Mouse (Mus musculus): ENCODE data around the gene Rita1. TPM values are rescaled to one million over a fixed set of nuclear protein-coding genes. Genes with fewer than 3 reads are reported as not detected.

Rita1 gene
- total and polyA plus RNA-seq, 3 experiments = 18.1 to 22.1 TPM; not detected in 1

DNA sequence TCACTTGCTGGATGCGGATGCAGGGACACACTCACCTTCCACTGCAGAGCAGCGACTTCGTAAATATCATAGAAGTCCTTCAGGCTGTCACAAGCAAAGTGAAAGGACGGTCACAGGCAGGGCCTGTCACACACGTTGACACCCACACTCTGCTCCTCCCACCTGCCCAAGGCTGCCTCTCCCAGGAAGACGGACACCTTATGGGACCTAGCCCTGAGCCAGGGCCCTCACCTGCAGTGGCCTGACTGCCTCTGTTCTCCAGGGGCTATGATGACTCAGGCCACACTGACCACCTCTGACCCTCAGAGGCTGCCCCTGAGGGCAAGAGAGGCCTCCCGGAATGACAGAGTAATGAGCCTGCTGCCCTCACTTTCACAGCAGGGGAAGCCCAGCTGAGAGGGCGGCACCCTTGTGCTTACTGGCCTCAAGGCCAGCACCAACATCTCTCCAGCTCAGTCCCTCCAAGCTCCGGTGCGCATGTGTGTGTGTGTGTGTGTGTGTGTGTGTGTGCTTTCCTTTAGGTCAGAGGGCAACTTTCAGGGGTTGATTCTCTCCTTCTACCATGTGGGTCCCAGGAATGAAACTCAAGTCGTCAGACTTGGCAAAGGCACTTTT is 64.0 kb downstream of the Rita1 start:
- no peaks in the 10 kb centered on the region for H3K79me2 ChIP-seq (ENCODE audit: control insufficient read depth, insufficient read depth, low read length, poor library complexity)
- no peak overlapping the region for H3K4me3 ChIP-seq (ENCODE audit: control insufficient read depth in 1 of 2, insufficient read depth in 1 of 2, low read depth in 2 of 2, low read length in 2 of 2)
- H3K36me3 ChIP-seq (ENCODE audit: control insufficient read depth in 1 of 2, insufficient read depth in 2 of 2, low read length in 2 of 2) = no peaks in the 10 kb centered on the region
- no peaks in the 10 kb centered on the region for H3K9me3 ChIP-seq (replicated peaks; ENCODE audit: insufficient read depth, low read length)
- no peak overlapping the region for H3K9ac ChIP-seq (ENCODE audit: control insufficient read depth, low read depth, low read length, poor library complexity, severe bottlenecking)
- no peaks in the 10 kb centered on the region for H3K27me3 ChIP-seq (ENCODE audit: control insufficient read depth in 1 of 2, insufficient read depth in 2 of 2, low read length in 2 of 2)
- no peak for TF ChIP-seq RAD21 (IDR thresholded peaks at IDR 0.05; ENCODE audit: low read depth, low read length)
- TF ChIP-seq MYC (IDR thresholded peaks at IDR 0.05; ENCODE audit: low read depth, low read length) = no peak
- TF ChIP-seq USF1 (IDR thresholded peaks at IDR 0.05; ENCODE audit: low read depth, low read length) = no peak
- no peak for TF ChIP-seq ELF1 (IDR thresholded peaks at IDR 0.05; ENCODE audit: low read depth, low read length)
- no peak for TF ChIP-seq KAT2A (conservative IDR thresholded peaks at IDR 0.05; ENCODE audit: low read depth, low read length)
- no peak for TF ChIP-seq POLR2A (IDR thresholded peaks at IDR 0.05; ENCODE audit: control insufficient read depth in 1 of 2, insufficient read depth in 1 of 2, low read depth in 1 of 2, low read length in 2 of 2, poor library complexity in 1 of 2)
- no peak for TF ChIP-seq TAL1 (IDR thresholded peaks at IDR 0.05; ENCODE audit: low read length)
- no peak for TF ChIP-seq TCF12 (IDR thresholded peaks at IDR 0.05; ENCODE audit: low read depth, low read length)
- no peak for TF ChIP-seq RCOR1 (IDR thresholded peaks at IDR 0.05; ENCODE audit: low read depth, low read length)
- no peak for TF ChIP-seq UBTF (IDR thresholded peaks at IDR 0.05; ENCODE audit: borderline replicate concordance, insufficient read depth, low read depth, low read length)
- no peak for TF ChIP-seq MEF2A (IDR thresholded peaks at IDR 0.05; ENCODE audit: extremely low read depth, insufficient replicate concordance, low read depth, low read length, poor library complexity, severe bottlenecking)
- TF ChIP-seq CTCF (IDR thresholded peaks at IDR 0.05 in 2 of 3, conservative IDR thresholded peaks at IDR 0.05 in 1 of 3; ENCODE audit: control insufficient read depth in 1 of 3, insufficient read depth in 1 of 3, low read depth in 2 of 3, low read length in 3 of 3, poor library complexity in 1 of 3, severe bottlenecking in 1 of 3) = no peak
- no peak for TF ChIP-seq ETS1 (IDR thresholded peaks at IDR 0.05; ENCODE audit: low read depth, low read length)
- no peak for TF ChIP-seq E2F4 (IDR thresholded peaks at IDR 0.05; ENCODE audit: borderline replicate concordance, low read depth, low read length)
- TF ChIP-seq MYB (IDR thresholded peaks at IDR 0.05; ENCODE audit: low read depth, low read length) = no peak
- no peak for TF ChIP-seq USF2 (IDR thresholded peaks at IDR 0.05; ENCODE audit: borderline replicate concordance in 1 of 2, insufficient read depth in 1 of 2, low read depth in 1 of 2, low read length in 2 of 2)
- TF ChIP-seq MAFK (IDR thresholded peaks at IDR 0.05; ENCODE audit: borderline replicate concordance, low read depth, low read length) = no peak
- no peak for TF ChIP-seq CHD1 (IDR thresholded peaks at IDR 0.05; ENCODE audit: low read depth, low read length)
- no peak for TF ChIP-seq NRF1 (IDR thresholded peaks at IDR 0.05; ENCODE audit: insufficient read depth, low read depth, low read length, poor library complexity, severe bottlenecking)
- no peak overlapping the region for H3K27ac ChIP-seq (ENCODE audit: control insufficient read depth, low read depth, low read length)
- DNase-seq (ENCODE audit: low read depth, low spot score) = no peak
- no peaks in the 10 kb centered on the region for H3K4me1 ChIP-seq (ENCODE audit: control insufficient read depth in 1 of 2, insufficient read depth in 2 of 2, low read length in 2 of 2)

Other genes with a start within 250 kb of the Rita1 start
- gene Lhx5, start 180.9 kb downstream of the Rita1 start, total RNA-seq (2012; rRNA removed) = not detected in 2 replicates
- gene Lhx5, start 180.9 kb downstream of the Rita1 start, polyA plus RNA-seq (2012; ENCODE audit: insufficient read depth in 1 of 2, insufficient read length in 2 of 2, low read depth in 1 of 2, low replicate concordance in 2 of 2, missing spikeins in 1 of 2) = not detected
- 8.2 and 12.1 TPM in 2 replicates for gene Sdsl, start 139.8 kb downstream of the Rita1 start, total RNA-seq (2012; rRNA removed)
- 10 to 100 TPM in 1 of 2 experiments, not detected in 1; 21.0 TPM for gene Sdsl, start 139.8 kb downstream of the Rita1 start, polyA plus RNA-seq (2012; ENCODE audit: insufficient read depth in 1 of 2, insufficient read length in 2 of 2, low read depth in 1 of 2, low replicate concordance in 2 of 2, missing spikeins in 1 of 2)
- not detected in 2 replicates for gene Sds, start 136.1 kb downstream of the Rita1 start, total RNA-seq (2012; rRNA removed)
- under 1 TPM in 1 of 2 experiments, not detected in 1; 0.17 TPM for gene Sds, start 136.1 kb downstream of the Rita1 start, polyA plus RNA-seq (2012; ENCODE audit: insufficient read depth in 1 of 2, insufficient read length in 2 of 2, low read depth in 1 of 2, low replicate concordance in 2 of 2, missing spikeins in 1 of 2)
- 9.2 and 10.1 TPM in 2 replicates for gene Plbd2, start 109.0 kb downstream of the Rita1 start, total RNA-seq (2012; rRNA removed)
- 10 to 100 TPM in 1 of 2 experiments, not detected in 1; 30.5 TPM for gene Plbd2, start 109.0 kb downstream of the Rita1 start, polyA plus RNA-seq (2012; ENCODE audit: insufficient read depth in 1 of 2, insufficient read length in 2 of 2, low read depth in 1 of 2, low replicate concordance in 2 of 2, missing spikeins in 1 of 2)
- 2.3 and 2.7 TPM in 2 replicates for gene Slc8b1, start 101.4 kb downstream of the Rita1 start, total RNA-seq (2012; rRNA removed)
- 1 to 10 TPM in 1 of 2 experiments, not detected in 1; 5.9 TPM for gene Slc8b1, start 101.4 kb downstream of the Rita1 start, polyA plus RNA-seq (2012; ENCODE audit: insufficient read depth in 1 of 2, insufficient read length in 2 of 2, low read depth in 1 of 2, low replicate concordance in 2 of 2, missing spikeins in 1 of 2)
- gene Tpcn1, start 23.9 kb downstream of the Rita1 start, total RNA-seq (2012; rRNA removed) = 11.0 and 11.3 TPM in 2 replicates
- gene Tpcn1, start 23.9 kb downstream of the Rita1 start, polyA plus RNA-seq (2012; ENCODE audit: insufficient read depth in 1 of 2, insufficient read length in 2 of 2, low read depth in 1 of 2, low replicate concordance in 2 of 2, missing spikeins in 1 of 2) = 10 to 100 TPM in 1 of 2 experiments, not detected in 1; 43.2 TPM
- 0.62 and 1.1 TPM in 2 replicates for gene Iqcd, start 23.6 kb downstream of the Rita1 start, total RNA-seq (2012; rRNA removed)
- 1 to 10 TPM in 1 of 2 experiments, not detected in 1; 2.2 TPM for gene Iqcd, start 23.6 kb downstream of the Rita1 start, polyA plus RNA-seq (2012; ENCODE audit: insufficient read depth in 1 of 2, insufficient read length in 2 of 2, low read depth in 1 of 2, low replicate concordance in 2 of 2, missing spikeins in 1 of 2)
- gene Ddx54, start 150 bp upstream of the Rita1 start, total RNA-seq (2012; rRNA removed) = 73.8 and 74.8 TPM in 2 replicates
- 10 to 100 TPM in 1 of 2 experiments, not detected in 1; 99.9 TPM for gene Ddx54, start 150 bp upstream of the Rita1 start, polyA plus RNA-seq (2012; ENCODE audit: insufficient read depth in 1 of 2, insufficient read length in 2 of 2, low read depth in 1 of 2, low replicate concordance in 2 of 2, missing spikeins in 1 of 2)
- not detected in 2 replicates for gene Cfap73, start 21.6 kb upstream of the Rita1 start, total RNA-seq (2012; rRNA removed)
- gene Cfap73, start 21.6 kb upstream of the Rita1 start, polyA plus RNA-seq (2012; ENCODE audit: insufficient read depth in 1 of 2, insufficient read length in 2 of 2, low read depth in 1 of 2, low replicate concordance in 2 of 2, missing spikeins in 1 of 2) = under 1 TPM in 1 of 2 experiments, not detected in 1; 0.25 TPM
- gene Rasal1, start 36.2 kb upstream of the Rita1 start, total RNA-seq (2012; rRNA removed) = 0.26 and 0.69 TPM in 2 replicates
- 1 to 10 TPM in 1 of 2 experiments, not detected in 1; 4.5 TPM for gene Rasal1, start 36.2 kb upstream of the Rita1 start, polyA plus RNA-seq (2012; ENCODE audit: insufficient read depth in 1 of 2, insufficient read length in 2 of 2, low read depth in 1 of 2, low replicate concordance in 2 of 2, missing spikeins in 1 of 2)
- gene Dtx1, start 99.3 kb upstream of the Rita1 start, total RNA-seq (2012; rRNA removed) = 0.12 and 0.13 TPM in 2 replicates
- under 1 TPM in 1 of 2 experiments, not detected in 1; 0.63 TPM for gene Dtx1, start 99.3 kb upstream of the Rita1 start, polyA plus RNA-seq (2012; ENCODE audit: insufficient read depth in 1 of 2, insufficient read length in 2 of 2, low read depth in 1 of 2, low replicate concordance in 2 of 2, missing spikeins in 1 of 2)
- gene Oas2, start 137.3 kb upstream of the Rita1 start, total RNA-seq (2012; rRNA removed) = 0.49 and 0.96 TPM in 2 replicates
- 1 to 10 TPM in 1 of 2 experiments, not detected in 1; 5.2 TPM for gene Oas2, start 137.3 kb upstream of the Rita1 start, polyA plus RNA-seq (2012; ENCODE audit: insufficient read depth in 1 of 2, insufficient read length in 2 of 2, low read depth in 1 of 2, low replicate concordance in 2 of 2, missing spikeins in 1 of 2)
- gene Oas3, start 165.1 kb upstream of the Rita1 start, total RNA-seq (2012; rRNA removed) = 1.6 and 1.9 TPM in 2 replicates
- 1 to 10 TPM in 1 of 2 experiments, not detected in 1; 4.0 TPM for gene Oas3, start 165.1 kb upstream of the Rita1 start, polyA plus RNA-seq (2012; ENCODE audit: insufficient read depth in 1 of 2, insufficient read length in 2 of 2, low read depth in 1 of 2, low replicate concordance in 2 of 2, missing spikeins in 1 of 2)
- gene Oas1e, start 182.9 kb upstream of the Rita1 start, total RNA-seq (2012; rRNA removed) = not detected in 2 replicates
- not detected for gene Oas1e, start 182.9 kb upstream of the Rita1 start, polyA plus RNA-seq (2012; ENCODE audit: insufficient read depth in 1 of 2, insufficient read length in 2 of 2, low read depth in 1 of 2, low replicate concordance in 2 of 2, missing spikeins in 1 of 2)
- gene Oas1c, start 199.9 kb upstream of the Rita1 start, total RNA-seq (2012; rRNA removed) = 0.65 and 0.85 TPM in 2 replicates
- gene Oas1c, start 199.9 kb upstream of the Rita1 start, polyA plus RNA-seq (2012; ENCODE audit: insufficient read depth in 1 of 2, insufficient read length in 2 of 2, low read depth in 1 of 2, low replicate concordance in 2 of 2, missing spikeins in 1 of 2) = 1 to 10 TPM in 1 of 2 experiments, not detected in 1; 1.8 TPM
- not detected in 2 replicates for gene Oas1f, start 234.8 kb upstream of the Rita1 start, total RNA-seq (2012; rRNA removed)
- gene Oas1f, start 234.8 kb upstream of the Rita1 start, polyA plus RNA-seq (2012; ENCODE audit: insufficient read depth in 1 of 2, insufficient read length in 2 of 2, low read depth in 1 of 2, low replicate concordance in 2 of 2, missing spikeins in 1 of 2) = not detected
- gene Oas1h, start 248.8 kb upstream of the Rita1 start, total RNA-seq (2012; rRNA removed) = not detected in 2 replicates
- gene Oas1h, start 248.8 kb upstream of the Rita1 start, polyA plus RNA-seq (2012; ENCODE audit: insufficient read depth in 1 of 2, insufficient read length in 2 of 2, low read depth in 1 of 2, low replicate concordance in 2 of 2, missing spikeins in 1 of 2) = not detected